Mouse (Mus musculus) frontal cortex, postnatal 14 days (tissue): ENCODE results near the gene Pex3.
"Not testable (repeated sequence)": the region's sequence is repeated elsewhere in the genome, so short reads cannot be mapped to it uniquely, and the experiment has no call there.

Experiments used
- DNase-seq, 2 experiments: peaks; one replicate each; pipeline ENCODE4 v3.0.0; 2022; ENCODE audit warnings: low spot score in 2 of 2

The Pex3 gene

GRCm38 (mm10) chr10:13536706-13537105, 16.2 kb downstream of the Pex3 start:
- DNase-seq, result no peak

GRCm38 (mm10) chr10:13534751-13535150, 18.2 kb downstream of the Pex3 start:
- no peak for DNase-seq

- no peak for DNase-seq
Observed at GRCm38 (mm10) chr10:13528155-13528554, 24.8 kb downstream of the Pex3 start.

- DNase-seq, result no peak
Observed at GRCm38 (mm10) chr10:13521857-13522256, 31.1 kb downstream of the Pex3 start.

GRCm38 (mm10) chr10:13502371-13502770, 50.6 kb downstream of the Pex3 start:
- no peak for DNase-seq

- not testable (repeated sequence) for DNase-seq
Observed at GRCm38 (mm10) chr10:13501533-13501932, 51.4 kb downstream of the Pex3 start.

GRCm38 (mm10) chr10:13500938-13501496, 51.9 kb downstream of the Pex3 start:
- DNase-seq, result peak; percentile 76 to 82

GRCm38 (mm10) chr10:13500473-13500872, 52.5 kb downstream of the Pex3 start:
- no peak for DNase-seq

- no peak for DNase-seq
Observed at GRCm38 (mm10) chr10:13499331-13499730, 53.6 kb downstream of the Pex3 start, which contains the start of gene Fuca2. Gene Fuca2 (plus strand): TSS chr10:13499540.

GRCm38 (mm10) chr10:13496315-13496714, 56.6 kb downstream of the Pex3 start:
- no peak for DNase-seq

- no peak for DNase-seq
Observed at GRCm38 (mm10) chr10:13493978-13494686, 58.8 kb downstream of the Pex3 start.

- no peak for DNase-seq
Observed at GRCm38 (mm10) chr10:13489671-13490070, 63.3 kb downstream of the Pex3 start.

- no peak for DNase-seq
Observed at GRCm38 (mm10) chr10:13485958-13486357, 67.0 kb downstream of the Pex3 start.

- DNase-seq, result no peak
Observed at GRCm38 (mm10) chr10:13479341-13479740, 73.6 kb downstream of the Pex3 start.

- no peak for DNase-seq
Observed at GRCm38 (mm10) chr10:13475121-13475520, 77.8 kb downstream of the Pex3 start.

- DNase-seq, result no peak
Observed at GRCm38 (mm10) chr10:13474568-13474955, 78.4 kb downstream of the Pex3 start.
